Mouse (Mus musculus) embryonic fibroblast, embryonic 13.5 days (primary cell): ENCODE results near the gene Oaf. TPM values are rescaled to one million over a fixed set of nuclear protein-coding genes. Genes with fewer than 3 reads are reported as not detected.

ENCODE experiments used
- H3K27ac ChIP-seq: 2 replicates; pipeline ENCODE4 v1.5.1; 2012; ENCODE audit warnings: low read length, control low read depth, inconsistent platforms; ENCODE audit not compliant: insufficient read depth
- H3K4me1 ChIP-seq: 2 replicates; pipeline ENCODE4 v1.6.1; 2011; ENCODE audit warnings: low read length; ENCODE audit not compliant: control insufficient read depth, insufficient read depth
- H3K4me3 ChIP-seq: 2 replicates; pipeline ENCODE4 v1.5.1; 2011; ENCODE audit warnings: mild to moderate bottlenecking, control low read depth, low read length; ENCODE audit not compliant: insufficient read depth
- CTCF ChIP-seq: IDR thresholded peaks from 2 replicates; pipeline ENCODE4 v1.5.1; 2011; ENCODE audit warnings: mild to moderate bottlenecking, control low read depth, low read length, moderate library complexity, borderline replicate concordance; ENCODE audit not compliant: insufficient read depth
- POLR2A ChIP-seq: IDR thresholded peaks from 2 replicates; pipeline ENCODE4 v1.6.1; 2011; ENCODE audit warnings: low read depth, mild to moderate bottlenecking, control low read depth, low read length, moderate library complexity
- polyA plus RNA-seq: library from polyadenylated mRNA; stranded (reverse); fragments of >200 nt; gene quantifications from 2 replicates; pipeline ENCODE4 v1.2.4, GENCODE M21; 2011; ENCODE audit warnings: low read depth; ENCODE audit not compliant: missing spikeins, insufficient read length

Gene Oaf
- 147 and 210 TPM in 2 replicates for polyA plus RNA-seq

- TF ChIP-seq POLR2A = peak; percentile 85
- TF ChIP-seq CTCF = no peak
- peaks cover 15% of the 10 kb centered on the region for H3K4me1 ChIP-seq
- H3K4me3 ChIP-seq = peak within 1 kb of the TSS; percentile 87
- H3K27ac ChIP-seq = peak within 1 kb of the TSS; percentile 96
These were observed at the start of gene Oaf for GRCm38 (mm10) chr9:43239712-43240593. Gene Oaf, minus strand, starts transcription at chr9:43239911.

- H3K4me3 ChIP-seq = no peak overlapping the region
- peak; percentile 87 for TF ChIP-seq CTCF
- no peak for TF ChIP-seq POLR2A
- no peak overlapping the region for H3K27ac ChIP-seq
- H3K4me1 ChIP-seq = no peaks in the 10 kb centered on the region
These were observed 47.2 kb upstream of the Oaf start for GRCm38 (mm10) chr9:43286870-43287269.

- Histone ChIP-seq H3K27ac (no peak overlapping the region), H3K4me3 (no peak overlapping the region), H3K4me1 (no peaks in the 10 kb centered on the region)
- no peak for TF ChIP-seq CTCF
- no peak for TF ChIP-seq POLR2A
These were observed 45.6 kb upstream of the Oaf start for GRCm38 (mm10) chr9:43285281-43285680.

GRCm38 (mm10) chr9:43284284-43284683, 44.6 kb upstream of the Oaf start:
- Histone ChIP-seq H3K4me1 (no peaks in the 10 kb centered on the region), H3K4me3 (no peak overlapping the region), H3K27ac (no peak overlapping the region)
- TF ChIP-seq CTCF = peak; percentile 92
- TF ChIP-seq POLR2A = no peak

- peak overlapping the region; percentile 14; the same call in 1 of the 2 replicates for H3K27ac ChIP-seq
- no peak overlapping the region for H3K4me3 ChIP-seq
- TF ChIP-seq CTCF (no peak), POLR2A (no peak)
- H3K4me1 ChIP-seq = peaks cover 5% of the 10 kb centered on the region
These were observed 34.0 kb upstream of the Oaf start for GRCm38 (mm10) chr9:43273735-43274134.

- H3K27ac ChIP-seq = 0 out of 2 replicates have a peak overlapping the region, but pooled peaks have one; percentile 10
- H3K4me1 ChIP-seq = peaks cover 5% of the 10 kb centered on the region
- no peak overlapping the region for H3K4me3 ChIP-seq
- TF ChIP-seq CTCF = no peak
- no peak for TF ChIP-seq POLR2A
These were observed 32.2 kb upstream of the Oaf start for GRCm38 (mm10) chr9:43271761-43272518.

- peaks cover 5% of the 10 kb centered on the region for H3K4me1 ChIP-seq
- no peak for TF ChIP-seq POLR2A
- no peak for TF ChIP-seq CTCF
- no peak overlapping the region for H3K4me3 ChIP-seq
- H3K27ac ChIP-seq = no peak overlapping the region
These were observed 31.1 kb upstream of the Oaf start for GRCm38 (mm10) chr9:43270723-43271252.

GRCm38 (mm10) chr9:43269166-43269565, 29.5 kb upstream of the Oaf start:
- Histone ChIP-seq H3K27ac (no peak overlapping the region), H3K4me1 (peaks cover 5% of the 10 kb centered on the region), H3K4me3 (no peak overlapping the region)
- no peak for TF ChIP-seq POLR2A
- no peak for TF ChIP-seq CTCF

GRCm38 (mm10) chr9:43267357-43267756, 27.6 kb upstream of the Oaf start:
- Histone ChIP-seq H3K4me3 (no peak overlapping the region), H3K27ac (no peak overlapping the region), H3K4me1 (peaks cover 16% of the 10 kb centered on the region)
- no peak for TF ChIP-seq CTCF
- no peak for TF ChIP-seq POLR2A
